Mouse (Mus musculus) heart, postnatal 25 days (tissue): ENCODE measurements around the gene Ube2g1. TPM values are rescaled to one million over a fixed set of nuclear protein-coding genes. Genes with fewer than 3 reads are reported as not detected.
"Not testable (repeated sequence)": the region's sequence is repeated elsewhere in the genome, so short reads cannot be mapped to it uniquely, and the experiment has no call there.

Experiments used
- DNase-seq: peaks from one replicate; pipeline ENCODE4 v3.0.0; 2022; ENCODE audit warnings: low spot score
- intact Hi-C: fragments of 180-260 bp; cut with DNase I; formaldehyde crosslinking; loops from one replicate; pipeline ENCODE4 v1.15.1; 2025
- total RNA-seq, 2 experiments: library from RNA; stranded (reverse); gene quantifications; 2 replicates each; pipeline ENCODE4 v1.2.3; 2021

Ube2g1 gene
- total RNA-seq, 2 experiments from 2014 or later: 63.6 to 66.5 TPM

DNA sequence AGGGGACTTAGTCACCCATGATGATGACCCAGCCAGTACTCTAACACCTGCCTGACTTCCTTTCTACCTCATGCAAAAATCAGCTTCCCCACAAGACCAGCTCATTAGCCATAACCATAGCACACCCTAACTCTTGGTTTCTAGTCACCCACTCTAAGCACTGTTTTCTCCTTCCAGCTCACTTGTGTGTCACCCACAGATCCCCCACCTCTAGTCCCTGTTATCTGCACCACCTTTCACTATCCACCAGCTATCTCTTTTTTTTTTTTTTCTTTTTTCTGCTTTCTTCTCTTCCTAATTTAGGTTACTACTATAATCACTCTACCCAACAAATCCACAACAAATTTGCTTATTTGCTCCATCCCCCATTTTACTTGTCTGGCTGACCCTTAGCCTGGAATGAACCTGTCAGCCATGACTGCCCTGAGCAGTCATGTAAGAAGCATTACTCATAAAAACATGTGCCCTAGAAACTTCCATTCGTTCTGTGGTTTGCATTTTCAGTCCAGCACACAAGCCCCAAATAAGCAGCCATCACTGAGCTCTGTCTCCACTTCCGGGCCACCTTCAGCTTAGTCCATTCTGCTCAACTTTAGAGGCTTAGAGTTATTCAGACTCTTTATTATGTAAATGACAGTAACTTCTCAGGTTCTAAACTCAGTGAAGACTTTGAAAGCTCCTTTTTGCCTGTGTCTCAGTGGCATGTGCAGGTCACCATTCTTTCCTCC, 11.9 kb upstream of the Ube2g1 start:
- DNase-seq: no peak
- intact Hi-C loops: no loop called here

DNA sequence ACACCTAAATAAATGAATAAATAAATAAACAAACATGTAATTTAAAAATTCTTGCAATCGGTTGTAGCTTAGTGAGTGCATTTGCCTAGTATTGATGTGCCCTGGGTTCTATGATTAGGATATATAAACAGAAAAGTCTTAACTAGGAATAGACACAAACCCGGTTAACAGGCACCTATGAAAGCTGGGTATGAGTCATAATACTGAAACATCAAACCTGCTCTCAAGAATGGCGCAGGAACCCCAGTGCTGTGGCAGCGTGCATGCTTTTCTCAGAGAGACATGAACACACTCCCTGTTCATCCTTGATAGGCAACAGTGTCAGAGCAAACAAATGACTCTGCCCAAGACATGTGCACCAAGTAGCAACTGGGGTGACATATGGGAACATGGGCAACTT, 9.3 kb upstream of the Ube2g1 start:
- DNase-seq: no peak
- intact Hi-C loops: no loop called here

GRCm38 (mm10) chr11:72607469-72608070, 487 bp downstream of the Ube2g1 start:
- intact Hi-C loops: loop anchor here (5.0 kb wide), 2 partner anchors 65 to 190 kb away; partner anchors contain the start of genes Cyb5d2 and Zzef1
- DNase-seq: peak; percentile 80

DNA sequence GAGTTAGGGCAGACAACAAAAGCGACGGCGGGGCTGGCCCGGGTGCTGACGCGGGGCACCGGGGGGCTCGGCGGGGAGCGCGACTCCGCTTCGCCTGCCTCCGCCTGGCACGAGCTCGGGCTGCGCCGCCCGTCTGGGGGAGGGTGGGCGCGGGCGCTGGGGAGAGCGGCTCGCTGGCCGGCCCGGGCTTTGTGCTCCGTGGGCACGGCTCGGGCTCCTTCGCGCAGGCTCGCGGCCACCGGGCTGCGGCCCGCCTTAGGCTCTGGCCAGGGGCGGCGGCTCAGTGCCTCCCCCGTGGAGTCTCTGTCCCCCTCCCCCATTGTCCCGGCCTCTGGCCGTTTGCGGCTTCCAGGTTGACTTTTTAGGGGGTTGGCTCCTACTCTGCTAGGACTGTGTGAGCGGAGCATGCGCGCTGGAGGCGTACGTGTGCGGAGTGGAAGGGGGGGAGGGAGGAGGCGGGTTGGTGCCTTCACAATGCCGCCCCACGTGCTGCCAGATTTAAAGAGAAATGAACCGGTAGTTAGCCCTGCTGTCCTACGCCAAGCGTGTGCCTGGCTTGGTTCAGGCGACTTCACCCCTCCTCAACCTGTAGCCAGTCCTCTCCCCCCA, 1.1 kb downstream of the Ube2g1 start:
- intact Hi-C loops: loop anchor here (5.0 kb wide), 2 partner anchors 64 to 189 kb away; partner anchors contain the start of genes Cyb5d2 and Zzef1

GRCm38 (mm10) chr11:72609242-72609641, 2.2 kb downstream of the Ube2g1 start:
- no peak for DNase-seq
- intact Hi-C loops: loop anchor here (5.0 kb wide), 2 partner anchors 63 to 188 kb away; partner anchors contain the start of genes Cyb5d2 and Zzef1

More for the DNA sequence above, 1.1 kb downstream of the Ube2g1 start:
- DNase-seq: peak; percentile 86

DNA sequence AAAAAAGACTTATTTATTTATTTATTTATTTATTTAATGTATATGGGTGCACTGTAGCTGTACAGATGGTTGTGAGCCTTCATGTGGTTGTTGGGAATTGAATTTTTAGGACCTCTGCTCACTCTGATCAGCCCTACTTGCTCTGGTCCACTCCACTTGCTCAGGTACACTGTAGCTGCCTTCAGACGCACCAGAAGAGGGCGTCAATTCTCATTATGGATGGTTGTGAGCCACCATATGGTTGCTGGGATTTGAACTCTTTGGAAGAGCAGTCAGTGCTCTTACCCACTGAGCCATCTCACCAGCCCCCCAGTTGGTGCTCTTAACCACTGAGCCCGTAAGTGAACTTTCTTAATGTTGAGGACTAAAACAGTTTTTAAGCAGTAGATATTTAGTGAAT, 7.3 kb downstream of the Ube2g1 start:
- intact Hi-C loops, DNase-seq: not testable (repeated sequence)

DNA sequence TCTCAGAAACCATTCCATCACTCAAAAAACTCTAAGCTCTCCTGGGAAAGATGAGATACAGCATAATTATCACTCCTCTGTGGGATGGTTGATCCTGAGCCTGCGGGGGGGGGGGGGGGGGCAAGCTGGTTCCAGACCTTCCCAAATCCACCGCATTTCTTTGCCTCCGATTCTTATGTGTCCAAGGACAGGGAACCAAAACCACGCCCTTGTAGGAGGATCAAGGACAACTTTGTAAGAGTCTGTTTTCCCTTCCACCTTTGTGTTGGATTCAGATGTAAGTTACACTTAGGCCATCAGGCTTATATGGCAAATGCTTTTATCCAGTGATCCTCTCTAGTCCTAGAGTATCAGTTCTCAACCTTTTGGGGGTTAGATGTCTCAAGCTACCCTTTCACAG, 8.8 kb downstream of the Ube2g1 start:
- intact Hi-C loops: no loop called here
- no peak for DNase-seq

- intact Hi-C loops: no loop called here
- no peak for DNase-seq
Measured at GRCm38 (mm10) chr11:72618476-72618875, 11.4 kb downstream of the Ube2g1 start.

- DNase-seq: no peak
- intact Hi-C loops: no loop called here
Measured at GRCm38 (mm10) chr11:72642730-72643129, 35.6 kb downstream of the Ube2g1 start.

- intact Hi-C loops: no loop called here
- no peak for DNase-seq
Measured at GRCm38 (mm10) chr11:72645386-72645785, 38.3 kb downstream of the Ube2g1 start.

DNA sequence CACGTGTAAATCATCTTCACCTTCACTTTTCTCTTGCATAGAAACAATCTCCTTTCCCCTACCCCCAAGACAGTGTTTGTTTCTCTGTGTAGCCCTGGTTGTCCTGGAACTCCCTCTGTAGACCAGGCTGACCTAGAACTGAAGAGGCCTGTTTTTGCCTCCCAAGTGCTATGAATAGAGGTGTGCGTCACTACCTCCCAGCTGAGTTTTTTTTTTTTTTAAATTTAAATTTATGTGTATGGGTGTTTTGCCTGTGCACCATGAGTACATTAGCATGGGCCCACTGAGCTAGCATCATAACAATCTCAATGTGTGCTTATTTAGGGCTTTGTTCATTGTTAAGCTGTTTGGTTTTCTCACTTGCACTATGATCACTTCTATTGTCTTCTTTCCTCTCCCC, 43.3 kb downstream of the Ube2g1 start:
- intact Hi-C loops: no loop called here
- DNase-seq: no peak

- DNase-seq: no peak
- intact Hi-C loops: loop anchor here (5.0 kb wide), 1 partner anchor 62 kb away; no protein-coding TSS in a partner anchor
Measured at GRCm38 (mm10) chr11:72659918-72660317, 52.8 kb downstream of the Ube2g1 start.

GRCm38 (mm10) chr11:72660359-72660758, 53.3 kb downstream of the Ube2g1 start:
- intact Hi-C loops: loop anchor here (5.0 kb wide), 1 partner anchor 62 kb away; no protein-coding TSS in a partner anchor
- DNase-seq: no peak

- DNase-seq: no peak
Measured at GRCm38 (mm10) chr11:72664641-72665040, 57.6 kb downstream of the Ube2g1 start.

GRCm38 (mm10) chr11:72670634-72671033, 63.6 kb downstream of the Ube2g1 start:
- intact Hi-C loops: loop anchor here (5.0 kb wide), 1 partner anchor 63 kb away; the partner anchor contains the start of gene Ube2g1
- DNase-seq: no peak

More at GRCm38 (mm10) chr11:72664641-72665040, 57.6 kb downstream of the Ube2g1 start:
- intact Hi-C loops: loop anchor here (5.0 kb wide), 1 partner anchor 58 kb away; no protein-coding TSS in a partner anchor

GRCm38 (mm10) chr11:72671294-72671988, 64.4 kb downstream of the Ube2g1 start:
- DNase-seq: no peak
- intact Hi-C loops: loop anchor here (5.0 kb wide), 1 partner anchor 64 kb away; the partner anchor contains the start of gene Ube2g1

GRCm38 (mm10) chr11:72672438-72672837, 65.4 kb downstream of the Ube2g1 start:
- DNase-seq: no peak
- intact Hi-C loops: loop anchor here (5.0 kb wide), 1 partner anchor 65 kb away; the partner anchor contains the start of gene Ube2g1

DNA sequence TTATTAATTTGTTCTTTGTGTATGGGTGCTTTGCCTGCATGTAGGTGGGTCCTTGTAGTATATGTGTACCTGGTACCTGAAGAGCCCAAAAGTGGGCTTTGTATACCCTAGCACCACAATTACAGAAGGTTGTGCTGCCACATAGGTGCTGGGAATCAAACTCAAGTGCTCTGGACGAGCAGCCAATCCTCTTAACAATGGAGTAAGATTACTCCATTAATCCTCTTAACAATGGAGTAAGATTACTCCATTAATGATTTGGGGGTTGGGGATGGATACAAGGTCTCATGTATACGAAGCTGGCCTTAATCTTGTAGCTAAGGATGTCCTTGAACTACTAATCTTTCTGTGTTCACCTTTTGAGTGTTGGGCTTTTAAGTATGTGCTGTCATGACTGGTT, 68.2 kb downstream of the Ube2g1 start:
- no peak for DNase-seq
- intact Hi-C loops: no loop called here

DNA sequence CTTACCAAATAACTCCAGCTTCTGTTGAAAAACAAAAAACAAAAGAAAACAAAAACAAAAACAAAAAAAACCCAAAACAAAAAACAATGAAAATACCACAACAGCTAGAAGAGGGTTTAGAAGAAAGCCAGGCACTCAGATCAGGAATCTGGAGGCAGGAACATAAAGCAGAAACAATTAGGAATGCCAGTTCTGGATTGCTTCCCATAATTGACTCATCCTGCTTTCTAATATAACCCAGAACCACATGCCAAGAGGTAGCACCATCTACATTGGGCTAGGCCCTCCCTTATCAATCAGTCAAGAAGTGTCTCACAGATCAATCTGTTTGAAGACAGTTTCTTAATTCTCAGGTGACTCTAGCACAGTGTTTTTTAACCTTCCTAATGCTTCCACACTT, 73.6 kb downstream of the Ube2g1 start:
- intact Hi-C loops: no loop called here
- DNase-seq: no peak

DNA sequence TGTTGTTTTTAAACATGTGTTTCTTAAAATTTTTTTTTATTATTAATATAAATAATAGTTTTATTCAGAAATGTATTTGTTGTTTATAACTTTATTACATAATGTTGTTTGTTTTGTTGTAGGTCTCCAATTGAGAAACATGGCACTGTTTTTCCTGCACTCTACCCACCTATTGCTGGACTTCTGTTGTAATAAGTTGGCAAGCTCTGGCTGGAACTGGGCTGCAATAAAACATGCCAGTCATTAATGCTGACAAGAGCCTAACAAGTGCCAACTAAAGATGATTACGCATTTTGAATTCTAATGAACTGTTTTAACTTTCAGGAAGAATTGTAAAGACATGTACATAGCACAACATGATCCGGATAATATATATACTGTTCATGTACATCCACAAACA, 76.3 kb downstream of the Ube2g1 start:
- intact Hi-C loops: no loop called here

More for the DNA sequence above, 76.3 kb downstream of the Ube2g1 start:
- no peak for DNase-seq
